Comparison of ENCODE assay signal across 8 mouse cellular contexts in the genomic region with DNA sequence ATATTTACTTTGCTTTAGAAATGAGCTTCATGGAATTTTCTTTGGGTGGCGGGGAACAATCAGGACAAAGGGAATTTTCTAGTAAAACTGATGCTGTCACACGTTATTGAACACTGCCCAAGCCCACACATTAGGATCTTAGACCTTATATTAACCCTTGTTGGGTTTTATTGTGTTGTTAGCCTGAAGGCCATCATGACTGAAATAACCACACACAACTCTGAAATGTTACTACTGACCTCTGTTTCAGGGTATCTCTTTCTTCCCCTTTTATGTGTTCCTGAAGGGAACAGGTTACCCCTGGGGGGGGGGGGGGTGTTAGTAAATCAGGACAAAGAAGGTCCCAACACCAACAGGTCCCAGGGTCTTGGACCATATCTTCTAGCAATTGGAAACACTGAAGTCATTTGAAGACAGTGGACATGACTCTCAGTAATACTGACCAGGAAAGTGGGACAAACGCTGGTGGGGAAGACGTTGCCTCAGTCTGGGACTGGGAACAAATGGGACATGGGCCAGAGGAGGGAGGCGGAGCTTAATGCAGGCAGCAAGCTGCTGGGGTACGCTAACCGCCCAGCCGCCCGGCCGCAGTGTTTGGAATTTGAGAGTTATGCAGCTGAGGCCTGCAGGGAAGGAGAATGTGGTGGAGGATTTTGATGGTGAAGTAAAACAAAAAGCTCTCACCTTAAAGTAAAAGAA.
DNase-seq lines count a peak whose midpoint lies in the region; ATAC-seq and TF ChIP-seq lines count a peak whose summit lies in the region.

No protein-coding gene starts in this region.

- no peaks in the 10 kb centered on the region for H3K27me3 ChIP-seq in hindbrain, embryonic 16.5 days (replicated peaks; ENCODE audit: control insufficient read depth, insufficient read depth, low read length)

- peak; percentile 43; the same call in 1 of the 2 replicates for ATAC-seq in hindbrain, embryonic 16.5 days

- peak; percentile 53 for DNase-seq in heart, adult 8-10 months (ENCODE audit: low spot score)
- no peak for DNase-seq in heart, adult 9 months (ENCODE audit: low spot score in 2 of 2)
- peak; percentile 46 for DNase-seq in lung, postnatal 36 days
- no peak for DNase-seq in right cerebral cortex, adult 2 months (ENCODE audit: low spot score in 2 of 2)
- DNase-seq in adrenal gland, postnatal 4 days (ENCODE audit: low spot score in 2 of 2): no peak
- no peak for DNase-seq in left cerebral cortex, postnatal 14 days (ENCODE audit: low spot score in 2 of 2)

- TF ChIP-seq POLR2A in embryonic fibroblast, embryonic 13.5 days (IDR thresholded peaks at IDR 0.05; ENCODE audit: low read depth, low read length): no peak

- H3K4me1 ChIP-seq in embryonic fibroblast, embryonic 13.5 days (ENCODE audit: control insufficient read depth, insufficient read depth, low read length): peaks cover 24% of the 10 kb centered on the region
- peaks cover 12% of the 10 kb centered on the region for H3K4me1 ChIP-seq in hindbrain, embryonic 16.5 days (ENCODE audit: control insufficient read depth, insufficient read depth, low read depth, low read length)

- no peaks in the 10 kb centered on the region for H3K36me3 ChIP-seq in hindbrain, embryonic 16.5 days (ENCODE audit: control insufficient read depth, insufficient read depth, low read length)

- intact Hi-C loops in left cerebral cortex, postnatal 14 days (cut with DNase I): no loop called here

- no peak overlapping the region for H3K4me3 ChIP-seq in embryonic fibroblast, embryonic 13.5 days (ENCODE audit: insufficient read depth, low read length)
- no peak overlapping the region for H3K4me3 ChIP-seq in hindbrain, embryonic 16.5 days (ENCODE audit: low read length)

- H3K27ac ChIP-seq in embryonic fibroblast, embryonic 13.5 days (ENCODE audit: insufficient read depth, low read length): peak overlapping the region; percentile 86
- H3K27ac ChIP-seq in hindbrain, embryonic 16.5 days (ENCODE audit: low read depth, low read length): peak overlapping the region; percentile 60; the same call in 1 of the 2 replicates

- H3K9me3 ChIP-seq in hindbrain, embryonic 16.5 days (ENCODE audit: control insufficient read depth, low read length): no peaks in the 10 kb centered on the region

- H3K9ac ChIP-seq in hindbrain, embryonic 16.5 days (ENCODE audit: low read depth, low read length): no peak overlapping the region

- 65% methylated on average over 10 of the region's 10 CpGs for WGBS in hindbrain, embryonic 16.5 days

- TF ChIP-seq CTCF in embryonic fibroblast, embryonic 13.5 days (IDR thresholded peaks at IDR 0.05; ENCODE audit: borderline replicate concordance, insufficient read depth, low read length): no peak

- no peak overlapping the region for H3K4me2 ChIP-seq in hindbrain, embryonic 16.5 days (ENCODE audit: low read length)

Comparison
In these comparisons a context has a peak if more than half of its experiments do, and no peak if none do; other contexts are left out.
1. DNase-seq: peak in heart, adult 8-10 months (single experiment) and lung, postnatal 36 days (single experiment); none in heart, adult 9 months (0 of 2), right cerebral cortex, adult 2 months (0 of 2), adrenal gland, postnatal 4 days (0 of 2) and left cerebral cortex, postnatal 14 days (0 of 2).